Mouse (Mus musculus) cerebellum, adult 18-20 months (tissue): ENCODE measurements around the gene Kpna1.
A peak's percentile ranks its signal among the peaks of the same experiment; 100 is the strongest.
"Not testable (repeated sequence)": the region's sequence is repeated elsewhere in the genome, so short reads cannot be mapped to it uniquely, and the experiment has no call there.

Experiments used
- DNase-seq, 2 experiments: peaks; one replicate each; pipeline ENCODE4 v3.0.0; 2021

The Kpna1 gene

GRCm38 (mm10) chr16:35978450-35978849, at the start of gene Kpna1:
TSS of gene Kpna1 (plus strand) at chr16:35978750.
- not testable (repeated sequence) for DNase-seq

GRCm38 (mm10) chr16:35932179-35933055, 46.1 kb upstream of the Kpna1 start:
- no peak for DNase-seq

GRCm38 (mm10) chr16:35933181-35933580, 45.4 kb upstream of the Kpna1 start:
- no peak for DNase-seq

GRCm38 (mm10) chr16:35938211-35939151, 40.1 kb upstream of the Kpna1 start, which contains the start of the genes Parp9 and Dtx3l:
TSS of gene Parp9 (plus strand) at chr16:35938470.
TSS of gene Dtx3l (minus strand) at chr16:35939151.
- peak; percentile 30 to 49 for DNase-seq

- DNase-seq = no peak
These were observed 39.3 kb upstream of the Kpna1 start for GRCm38 (mm10) chr16:35939261-35939660.

GRCm38 (mm10) chr16:35939690-35940089, 38.9 kb upstream of the Kpna1 start:
- peak; percentile 73 to 76 for DNase-seq

GRCm38 (mm10) chr16:35941382-35941781, 37.2 kb upstream of the Kpna1 start:
- DNase-seq = peak; percentile 5 to 11

GRCm38 (mm10) chr16:35949264-35949663, 29.3 kb upstream of the Kpna1 start:
- no peak for DNase-seq

GRCm38 (mm10) chr16:35951216-35951615, 27.3 kb upstream of the Kpna1 start:
- DNase-seq = no peak

GRCm38 (mm10) chr16:35952628-35953130, 25.9 kb upstream of the Kpna1 start:
- no peak for DNase-seq

GRCm38 (mm10) chr16:35965991-35966390, 12.6 kb upstream of the Kpna1 start:
- not testable (repeated sequence) for DNase-seq

GRCm38 (mm10) chr16:35966411-35967115, 12.0 kb upstream of the Kpna1 start:
- DNase-seq = no peak

- no peak for DNase-seq
These were observed 11.2 kb upstream of the Kpna1 start for GRCm38 (mm10) chr16:35967319-35967718.

- DNase-seq = no peak
These were observed 10.4 kb upstream of the Kpna1 start for GRCm38 (mm10) chr16:35968149-35968548.

GRCm38 (mm10) chr16:35974021-35974420, 4.5 kb upstream of the Kpna1 start:
- no peak for DNase-seq

GRCm38 (mm10) chr16:35981363-35981821, 2.8 kb downstream of the Kpna1 start:
- DNase-seq = peak; percentile 99 to 100

- no peak for DNase-seq
These were observed 4.0 kb downstream of the Kpna1 start for GRCm38 (mm10) chr16:35982506-35982901.

GRCm38 (mm10) chr16:35982902-35983516, 4.5 kb downstream of the Kpna1 start:
- peak; percentile 92 to 98 for DNase-seq

GRCm38 (mm10) chr16:35983517-35984101, 5.1 kb downstream of the Kpna1 start:
- DNase-seq = peak; percentile 77 to 78

- DNase-seq = no peak
These were observed 5.9 kb downstream of the Kpna1 start for GRCm38 (mm10) chr16:35984471-35984870.

- no peak for DNase-seq
These were observed 9.4 kb downstream of the Kpna1 start for GRCm38 (mm10) chr16:35987930-35988329.
